Mouse (Mus musculus) small intestine, adult 2 months (tissue): ENCODE results near the gene Olfr768. TPM values are rescaled to one million over a fixed set of nuclear protein-coding genes. Genes with fewer than 3 reads are reported as not detected.
"Not testable (repeated sequence)": the region's sequence is repeated elsewhere in the genome, so short reads cannot be mapped to it uniquely, and the experiment has no call there.

Experiments
- H3K27ac ChIP-seq: fragments of 200-500 bp; 2 replicates; pipeline ENCODE4 v1.5.1; 2012; ENCODE audit warnings: low read depth, low read length, control low read depth, inconsistent platforms; ENCODE audit not compliant: insufficient read depth
- H3K27me3 ChIP-seq: fragments of 200-500 bp; 2 replicates; pipeline ENCODE4 v1.6.1; 2012; ENCODE audit warnings: mild to moderate bottlenecking, moderate library complexity, low read length, inconsistent platforms; ENCODE audit not compliant: control insufficient read depth, insufficient read depth
- H3K36me3 ChIP-seq: fragments of 200-500 bp; 2 replicates; pipeline ENCODE4 v1.6.1; 2012; ENCODE audit warnings: mild to moderate bottlenecking, low read length, control low read depth, inconsistent platforms; ENCODE audit not compliant: control insufficient read depth, insufficient read depth
- H3K4me1 ChIP-seq: fragments of 200-500 bp; 2 replicates; pipeline ENCODE4 v1.6.1; 2012; ENCODE audit warnings: low read length, inconsistent platforms, mixed read lengths; ENCODE audit not compliant: control insufficient read depth, insufficient read depth, insufficient read length
- H3K4me3 ChIP-seq: fragments of 200-500 bp; 2 replicates; pipeline ENCODE4 v1.5.1; 2012; ENCODE audit warnings: low read depth, mild to moderate bottlenecking, control low read depth, inconsistent platforms, low read length, moderate library complexity
- CTCF ChIP-seq: fragments of 200-500 bp; IDR thresholded peaks from 2 replicates; pipeline ENCODE4 v1.5.1; 2012; ENCODE audit warnings: low read depth, mild to moderate bottlenecking, control low read depth, inconsistent platforms, low read length, moderate library complexity, mixed read lengths; ENCODE audit not compliant: insufficient replicate concordance, insufficient read length; ENCODE audit errors: extremely low read depth
- POLR2A ChIP-seq: fragments of 200-500 bp; IDR thresholded peaks from 2 replicates; pipeline ENCODE4 v1.6.1; 2012; ENCODE audit warnings: low read depth, mild to moderate bottlenecking, control low read depth, inconsistent platforms, low read length, moderate library complexity
- WGBS: fragments of 180-500 bp; shearing (Covaris S2); methylation state at CpG from one replicate; pipeline ENCODE4 v1.1.7; 2018; 5-methylcytosine and 5-hydroxymethylcytosine counted together
- polyA plus RNA-seq: library from polyadenylated mRNA; depleted of rRNA; stranded (reverse); fragments of >200 nt; gene quantifications from 2 replicates; pipeline ENCODE4 v1.2.3, GENCODE M21; 2012; rRNA removed

The Olfr768 gene
- not detected in 2 replicates for polyA plus RNA-seq

DNA sequence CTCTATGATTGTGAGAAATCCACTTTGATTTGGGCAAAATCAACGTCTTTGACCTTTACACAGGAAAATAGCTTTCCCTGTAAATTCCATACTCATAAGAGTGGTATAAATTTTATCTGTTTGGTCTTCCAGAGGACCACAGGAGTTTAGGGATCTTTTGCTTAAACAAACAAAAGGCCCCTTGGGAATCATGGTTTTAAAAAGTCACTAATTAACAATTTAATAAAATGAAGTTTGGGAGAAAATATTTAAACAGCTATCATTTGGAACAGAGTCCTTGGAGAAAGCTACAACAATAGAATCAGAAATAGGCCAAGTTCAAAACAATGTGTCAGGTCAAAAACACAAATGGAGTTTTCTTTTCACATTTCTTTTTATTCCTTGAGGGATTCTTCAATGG, at the start of gene Olfr768:
TSS of gene Olfr768 (minus strand) at position 101 of the 400 bp plus-strand sequence.
- H3K27me3 ChIP-seq, result no peaks in the 10 kb centered on the region
- H3K4me3 ChIP-seq, result no peak within 1 kb of the TSS
- 71% methylated on average over 1 of the region's 1 CpGs for WGBS
- TF ChIP-seq POLR2A (no peak), CTCF (no peak)
- H3K27ac ChIP-seq, result no peak within 1 kb of the TSS
- H3K4me1 ChIP-seq, result no peaks in the 10 kb centered on the region
- no peaks in the 10 kb centered on the region for H3K36me3 ChIP-seq

DNA sequence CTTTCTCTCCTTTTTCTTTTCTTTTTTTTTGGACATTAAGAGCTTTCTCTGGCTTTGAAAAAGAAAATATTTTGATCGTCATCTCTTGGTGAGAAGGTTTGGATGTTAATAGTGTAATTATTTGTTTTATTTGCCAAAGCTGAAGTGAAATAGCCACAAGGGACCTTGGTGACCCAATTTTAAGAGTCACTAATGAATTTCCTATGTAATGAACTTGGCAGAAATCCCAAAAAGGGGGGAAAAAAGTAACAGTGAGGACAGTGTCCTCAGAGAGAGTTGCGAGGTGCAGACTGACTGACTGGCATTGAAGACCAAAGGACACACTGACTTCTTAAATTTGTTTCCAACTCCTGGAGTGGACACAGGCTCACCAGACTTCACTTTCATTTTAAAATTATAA, 39.7 kb upstream of the Olfr768 start, which contains the start of gene Olfr770:
TSS of gene Olfr770 (minus strand) at position 101 of the 400 bp plus-strand sequence.
- Histone ChIP-seq H3K36me3 (no peaks in the 10 kb centered on the region), H3K4me1 (no peaks in the 10 kb centered on the region), H3K27ac (no peak within 1 kb of the TSS), H3K4me3 (no peak within 1 kb of the TSS), H3K27me3 (no peaks in the 10 kb centered on the region; the same call in 1 of the 2 replicates)
- WGBS, result 83% methylated on average over 2 of the region's 2 CpGs
- TF ChIP-seq POLR2A (no peak), CTCF (no peak)

DNA sequence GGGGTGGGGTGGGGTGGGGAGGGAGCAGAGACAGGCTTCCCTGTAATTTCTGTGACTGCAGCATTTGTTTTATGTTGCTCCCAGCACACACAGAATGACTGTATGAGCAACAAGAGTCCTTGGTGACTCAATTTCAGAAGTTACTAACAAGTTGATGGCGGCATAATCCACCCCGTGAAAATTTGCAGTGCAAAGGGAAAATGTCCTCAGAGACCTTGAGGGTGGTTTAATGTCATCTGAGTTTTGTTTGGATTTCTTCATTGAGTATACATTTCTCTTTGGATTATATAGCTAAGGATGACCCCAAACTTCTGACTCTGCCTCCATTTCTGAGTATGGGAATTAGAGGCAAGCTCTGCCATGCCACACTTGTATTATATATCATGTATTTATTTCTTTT, 18.6 kb upstream of the Olfr768 start, which contains the start of gene Olfr769:
TSS of gene Olfr769 (minus strand) at position 101 of the 400 bp plus-strand sequence.
- Histone ChIP-seq H3K27ac (no peak within 1 kb of the TSS), H3K36me3 (no peaks in the 10 kb centered on the region), H3K4me1 (no peaks in the 10 kb centered on the region), H3K27me3 (no peaks in the 10 kb centered on the region), H3K4me3 (no peak within 1 kb of the TSS)
- WGBS, result 79% methylated on average over 2 of the region's 2 CpGs
- TF ChIP-seq POLR2A, result no peak
- no peak for TF ChIP-seq CTCF

DNA sequence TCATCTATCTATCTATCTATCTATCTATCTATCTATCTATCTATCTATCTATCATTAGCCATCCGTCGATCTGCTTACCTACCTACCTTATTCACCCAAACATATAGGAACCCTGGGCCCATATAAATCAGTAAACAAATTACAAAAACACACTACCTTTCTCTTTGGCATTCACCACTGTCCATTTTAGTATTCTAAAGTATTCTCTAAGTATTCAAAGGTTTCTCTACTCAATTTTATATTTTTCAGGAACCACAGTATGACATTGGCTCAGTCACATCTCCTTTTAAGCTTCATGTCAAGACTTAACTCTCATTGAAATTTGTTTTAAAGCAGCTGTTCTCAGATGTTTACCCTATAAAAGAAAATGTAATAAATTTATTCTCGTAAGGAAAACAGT, 16.0 kb upstream of the Olfr768 start:
- WGBS, result 95% methylated on average over 3 of the region's 3 CpGs
- Histone ChIP-seq H3K4me3 (no peak overlapping the region), H3K36me3 (no peaks in the 10 kb centered on the region), H3K27ac (no peak overlapping the region), H3K27me3 (no peaks in the 10 kb centered on the region), H3K4me1 (no peaks in the 10 kb centered on the region)
- TF ChIP-seq POLR2A, result no peak
- TF ChIP-seq CTCF, result no peak

DNA sequence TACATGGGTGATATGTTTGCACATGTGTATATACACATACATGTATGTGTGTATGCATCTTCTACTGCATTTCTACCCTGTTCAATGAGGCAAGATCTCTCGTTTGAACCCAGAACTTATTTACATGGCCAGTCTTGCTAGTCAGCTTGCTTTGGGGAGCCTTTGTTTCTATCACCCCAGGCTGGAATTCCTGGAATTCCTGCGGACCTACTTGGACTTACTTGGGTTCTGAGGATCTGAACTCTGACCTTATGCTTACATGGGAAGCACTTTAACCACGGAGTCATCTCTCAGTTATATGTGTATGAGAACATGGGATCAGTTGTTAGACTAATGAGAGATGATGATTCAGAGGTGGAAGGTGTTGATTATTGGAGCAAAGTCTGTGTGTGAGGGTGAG, 2.1 kb upstream of the Olfr768 start:
- H3K36me3 ChIP-seq, result no peaks in the 10 kb centered on the region
- H3K4me1 ChIP-seq, result no peaks in the 10 kb centered on the region
- WGBS, result 41% methylated on average over 3 of the region's 3 CpGs
- TF ChIP-seq CTCF (no peak), POLR2A (no peak)
- H3K4me3 ChIP-seq, result no peak overlapping the region
- H3K27me3 ChIP-seq, result no peaks in the 10 kb centered on the region
- H3K27ac ChIP-seq, result no peak overlapping the region

DNA sequence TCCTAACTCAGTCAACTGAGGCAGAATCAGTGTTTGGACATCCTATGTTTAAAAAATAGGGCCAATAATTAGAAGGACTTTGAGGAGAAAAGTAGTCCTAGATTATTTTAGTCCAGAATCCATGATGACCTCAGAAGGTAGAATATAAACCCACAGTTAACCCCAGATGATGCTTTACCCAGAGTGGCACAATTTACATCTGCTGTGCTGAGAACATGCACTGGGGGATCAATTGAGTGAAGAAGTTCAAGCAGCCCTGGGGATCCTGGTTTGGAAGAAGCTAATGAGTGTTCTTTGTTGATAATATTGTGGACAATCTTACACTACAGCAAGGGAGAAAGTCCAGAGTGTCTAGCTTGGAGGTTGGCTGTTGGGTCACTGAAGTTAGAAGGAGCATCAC, 16.4 kb downstream of the Olfr768 start, which contains the start of gene Olfr767:
TSS of gene Olfr767 (minus strand) at position 101 of the 400 bp plus-strand sequence.
- H3K27ac ChIP-seq, H3K4me1 ChIP-seq, H3K36me3 ChIP-seq, H3K27me3 ChIP-seq, H3K4me3 ChIP-seq: not testable (repeated sequence)

DNA sequence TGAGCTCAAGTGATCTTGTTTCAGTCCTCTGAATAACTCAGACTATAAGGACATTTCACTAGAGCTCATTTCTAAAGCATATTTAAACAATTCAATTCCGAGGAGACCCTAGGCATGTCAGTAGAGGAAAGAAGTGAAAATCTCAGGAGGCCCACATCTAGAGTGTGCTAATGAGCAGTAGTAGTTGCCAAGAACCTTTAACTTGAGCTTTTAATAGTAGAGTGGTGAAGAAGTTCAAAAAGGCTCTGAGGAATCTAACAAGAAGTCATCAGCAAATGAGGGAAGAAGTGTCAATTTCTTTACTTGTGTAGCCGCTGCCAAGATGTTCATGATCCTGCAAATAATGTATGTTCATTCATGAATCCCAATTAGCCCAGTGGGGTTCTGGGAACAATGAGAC, 30.3 kb downstream of the Olfr768 start, which contains the start of gene Olfr766-ps1:
TSS of gene Olfr766-ps1 (minus strand) at position 101 of the 400 bp plus-strand sequence.
- Histone ChIP-seq H3K27me3 (no peaks in the 10 kb centered on the region), H3K36me3 (no peaks in the 10 kb centered on the region), H3K4me1 (no peaks in the 10 kb centered on the region), H3K27ac (no peak within 1 kb of the TSS), H3K4me3 (no peak within 1 kb of the TSS)
- TF ChIP-seq CTCF (no peak), POLR2A (no peak)
- WGBS, result 83% methylated on average over 2 of the region's 2 CpGs

DNA sequence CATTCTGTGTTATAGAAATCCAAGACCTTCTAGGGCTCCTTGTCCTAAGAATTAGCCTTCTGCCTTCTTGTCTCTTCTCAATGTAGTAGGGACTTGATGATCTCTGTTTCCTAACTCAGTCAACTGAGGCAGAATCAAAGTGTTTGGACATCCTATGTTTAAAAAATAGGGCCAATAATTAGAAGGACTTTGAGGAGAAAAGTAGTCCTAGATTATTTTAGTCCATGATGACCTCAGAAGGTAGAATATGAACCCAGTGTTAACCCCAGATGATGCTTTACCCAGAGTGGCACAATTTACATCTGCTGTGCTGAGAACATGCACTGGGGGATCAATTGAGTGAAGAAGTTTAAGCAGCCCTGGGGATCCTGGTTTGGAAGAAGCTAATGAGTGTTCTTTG, 49.3 kb downstream of the Olfr768 start, which contains the start of gene Olfr765:
TSS of gene Olfr765 (minus strand) at position 101 of the 400 bp plus-strand sequence.
- not testable (repeated sequence) for H3K27ac ChIP-seq, H3K27me3 ChIP-seq, H3K36me3 ChIP-seq, H3K4me1 ChIP-seq, H3K4me3 ChIP-seq

Other genes starting within 250 kb of the Olfr768 start
- 0.53 and 0.82 TPM in 2 replicates for gene Gdf11, start 207.7 kb downstream of the Olfr768 start, polyA plus RNA-seq
- 62.0 and 91.5 TPM in 2 replicates for gene Cd63, start 198.4 kb downstream of the Olfr768 start, polyA plus RNA-seq
- gene Rdh5, start 176.5 kb downstream of the Olfr768 start, polyA plus RNA-seq, result 20.2 and 30.3 TPM in 2 replicates
- gene Bloc1s1, start 175.3 kb downstream of the Olfr768 start, polyA plus RNA-seq, result 88.8 and 147 TPM in 2 replicates
- 8.4 and 14.6 TPM in 2 replicates for gene Itga7, start 165.6 kb downstream of the Olfr768 start, polyA plus RNA-seq
- gene Mettl7b, start 138.4 kb downstream of the Olfr768 start, polyA plus RNA-seq, result 27.6 and 32.2 TPM in 2 replicates
- not detected in 2 replicates for gene Olfr9, start 109.9 kb downstream of the Olfr768 start, polyA plus RNA-seq
- gene Olfr763, start 88.6 kb downstream of the Olfr768 start, polyA plus RNA-seq, result not detected in 2 replicates
- not detected in 2 replicates for gene Olfr764-ps1, start 59.5 kb downstream of the Olfr768 start, polyA plus RNA-seq
- gene Olfr765, start 49.4 kb downstream of the Olfr768 start, polyA plus RNA-seq, result not detected in 2 replicates
- gene Olfr766-ps1, start 30.4 kb downstream of the Olfr768 start, polyA plus RNA-seq, result not detected in 2 replicates
- gene Olfr767, start 16.5 kb downstream of the Olfr768 start, polyA plus RNA-seq, result not detected in 2 replicates
- gene Olfr769, start 18.5 kb upstream of the Olfr768 start, polyA plus RNA-seq, result not detected in 2 replicates
- not detected in 2 replicates for gene Olfr770, start 39.6 kb upstream of the Olfr768 start, polyA plus RNA-seq
- gene Olfr771, start 65.4 kb upstream of the Olfr768 start, polyA plus RNA-seq, result not detected in 2 replicates
- gene Olfr772, start 78.5 kb upstream of the Olfr768 start, polyA plus RNA-seq, result not detected in 2 replicates
- not detected in 2 replicates for gene Olfr773, start 88.0 kb upstream of the Olfr768 start, polyA plus RNA-seq
- gene Olfr774, start 136.8 kb upstream of the Olfr768 start, polyA plus RNA-seq, result not detected in 2 replicates
- gene Olfr775, start 149.0 kb upstream of the Olfr768 start, polyA plus RNA-seq, result not detected in 2 replicates
- gene Olfr776, start 159.8 kb upstream of the Olfr768 start, polyA plus RNA-seq, result not detected in 2 replicates
- gene Olfr777, start 172.1 kb upstream of the Olfr768 start, polyA plus RNA-seq, result not detected in 2 replicates
- not detected in 2 replicates for gene Olfr780, start 218.7 kb upstream of the Olfr768 start, polyA plus RNA-seq
- gene Olfr781, start 229.5 kb upstream of the Olfr768 start, polyA plus RNA-seq, result not detected in 2 replicates
- not detected in 2 replicates for gene Olfr782, start 249.5 kb upstream of the Olfr768 start, polyA plus RNA-seq